Mouse (Mus musculus) small intestine, adult 2 months (tissue): ENCODE data around the gene Dlg2.

Experiments used
- CTCF ChIP-seq: fragments of 200-500 bp; IDR thresholded peaks from 2 replicates; pipeline ENCODE4 v1.5.1; 2012; ENCODE audit warnings: low read depth, mild to moderate bottlenecking, control low read depth, inconsistent platforms, low read length, moderate library complexity, mixed read lengths; ENCODE audit not compliant: insufficient replicate concordance, insufficient read length; ENCODE audit errors: extremely low read depth
- POLR2A ChIP-seq: fragments of 200-500 bp; IDR thresholded peaks from 2 replicates; pipeline ENCODE4 v1.6.1; 2012; ENCODE audit warnings: low read depth, mild to moderate bottlenecking, control low read depth, inconsistent platforms, low read length, moderate library complexity

- no peak for TF ChIP-seq CTCF
- no peak for TF ChIP-seq POLR2A
Observed at GRCm38 (mm10) chr7:91443913-91444312, 967.4 kb downstream of the Dlg2 start.
